Mouse (Mus musculus): ENCODE measurements around the gene Cdca7l. TPM values are rescaled to one million over a fixed set of nuclear protein-coding genes. Genes with fewer than 3 reads are reported as not detected.
"Not testable (repeated sequence)": the region's sequence is repeated elsewhere in the genome, so short reads cannot be mapped to it uniquely, and the experiment has no call there.

The Cdca7l gene
- total RNA-seq, 2 experiments from 2014 or later, result 8.1 to 8.6 TPM

DNA sequence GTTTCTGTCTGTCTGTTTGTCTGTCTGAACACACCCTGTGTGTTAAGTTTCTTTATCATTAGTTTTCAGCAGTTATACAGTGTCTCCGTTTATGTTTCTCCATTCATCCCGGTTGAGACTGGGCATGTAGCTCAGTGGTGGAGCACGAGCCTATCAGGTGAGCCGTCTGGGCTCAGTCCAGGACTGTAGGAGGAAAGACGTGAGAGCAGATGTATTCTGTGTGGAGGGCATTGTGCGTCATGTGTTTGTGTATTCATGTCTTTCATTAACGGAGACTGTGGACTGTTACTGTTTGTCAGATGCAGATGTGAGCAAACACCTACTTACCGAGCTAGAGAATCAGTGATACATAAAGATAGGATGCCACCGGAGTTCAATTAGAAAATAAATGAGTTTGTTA lies 52.9 kb downstream of the Cdca7l start:
- DNase-seq (ENCODE audit: low spot score in 2 of 2), result no peak

DNA sequence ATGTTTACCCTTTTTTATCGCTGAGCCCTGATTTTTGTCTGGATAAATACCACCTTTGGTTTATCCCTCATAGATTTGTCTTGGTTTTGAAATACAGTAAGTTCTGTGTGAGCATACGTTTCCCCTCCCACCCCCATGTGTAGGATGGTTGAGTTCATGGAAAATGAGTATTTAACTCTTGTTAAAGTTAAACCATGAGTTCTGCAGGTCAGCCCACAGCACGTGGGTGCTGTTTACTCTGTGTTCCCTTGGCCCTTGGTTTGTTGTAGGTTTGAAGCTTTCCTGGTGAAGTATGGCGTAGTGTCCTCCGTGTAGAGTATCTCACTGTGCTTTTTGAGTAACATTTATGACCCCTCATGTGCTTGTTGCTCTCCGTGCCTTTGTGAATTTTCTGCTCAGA lies 53.8 kb downstream of the Cdca7l start:
- no peak for DNase-seq (ENCODE audit: low spot score in 2 of 2)

DNA sequence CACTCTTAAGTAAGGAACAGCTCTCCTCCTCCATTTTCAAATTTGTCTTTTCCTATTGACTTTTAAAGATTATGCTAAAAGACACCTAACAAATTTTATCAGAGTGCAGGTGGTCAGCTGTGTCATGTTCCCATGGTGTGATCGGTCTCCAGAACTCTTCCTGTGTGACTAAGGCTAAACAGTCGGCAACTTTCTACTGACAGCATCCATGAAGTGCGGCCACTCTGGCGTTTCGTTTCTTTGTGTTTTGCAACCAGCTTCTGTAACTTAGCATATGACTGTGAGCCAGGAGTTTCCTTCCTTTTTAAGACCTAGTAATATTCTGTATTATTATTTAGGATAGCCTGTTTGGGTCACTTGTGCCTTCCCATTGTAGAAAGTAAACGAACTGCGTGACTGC lies 56.8 kb downstream of the Cdca7l start:
- DNase-seq (ENCODE audit: low spot score in 2 of 2), result no peak

DNA sequence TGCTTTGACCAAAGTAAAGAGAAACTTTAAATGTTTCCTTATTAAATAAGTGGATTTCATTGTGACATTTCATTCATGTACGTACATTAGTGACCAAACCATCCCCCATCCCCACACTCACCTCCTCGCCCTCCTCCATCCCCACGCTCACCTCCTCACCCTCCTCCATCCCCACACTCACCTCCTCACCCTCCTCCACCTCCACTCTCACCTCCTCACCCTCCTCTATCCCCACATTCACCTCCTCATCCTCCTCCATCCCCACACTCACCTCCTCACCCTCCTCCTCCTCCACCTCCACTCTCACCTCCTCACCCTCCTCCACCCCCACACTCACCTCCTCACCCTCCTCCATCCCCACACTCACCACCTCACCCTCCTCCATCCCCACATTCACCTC lies 57.2 kb downstream of the Cdca7l start:
- DNase-seq (ENCODE audit: low spot score in 2 of 2), result no peak

DNA sequence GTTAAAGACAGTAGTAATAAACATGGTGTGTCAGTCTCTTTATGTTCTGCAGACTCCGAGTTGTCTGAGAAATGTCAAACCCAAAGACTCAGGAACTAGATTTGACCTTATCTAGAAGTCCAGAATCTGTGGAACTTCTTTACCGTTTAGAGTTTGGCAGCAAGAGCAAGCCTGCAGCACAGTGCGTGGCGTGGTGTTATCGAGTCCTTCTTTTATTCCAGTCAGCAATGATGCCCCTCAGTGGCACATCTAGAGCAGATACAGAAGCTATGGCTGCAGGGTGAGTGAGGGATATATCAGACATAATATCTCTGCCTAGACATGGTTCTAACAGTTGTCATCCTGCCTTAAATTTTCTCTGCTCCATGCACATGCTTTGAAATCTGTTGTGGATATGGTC lies 58.6 kb downstream of the Cdca7l start:
- no peak for DNase-seq (ENCODE audit: low spot score in 2 of 2)

DNA sequence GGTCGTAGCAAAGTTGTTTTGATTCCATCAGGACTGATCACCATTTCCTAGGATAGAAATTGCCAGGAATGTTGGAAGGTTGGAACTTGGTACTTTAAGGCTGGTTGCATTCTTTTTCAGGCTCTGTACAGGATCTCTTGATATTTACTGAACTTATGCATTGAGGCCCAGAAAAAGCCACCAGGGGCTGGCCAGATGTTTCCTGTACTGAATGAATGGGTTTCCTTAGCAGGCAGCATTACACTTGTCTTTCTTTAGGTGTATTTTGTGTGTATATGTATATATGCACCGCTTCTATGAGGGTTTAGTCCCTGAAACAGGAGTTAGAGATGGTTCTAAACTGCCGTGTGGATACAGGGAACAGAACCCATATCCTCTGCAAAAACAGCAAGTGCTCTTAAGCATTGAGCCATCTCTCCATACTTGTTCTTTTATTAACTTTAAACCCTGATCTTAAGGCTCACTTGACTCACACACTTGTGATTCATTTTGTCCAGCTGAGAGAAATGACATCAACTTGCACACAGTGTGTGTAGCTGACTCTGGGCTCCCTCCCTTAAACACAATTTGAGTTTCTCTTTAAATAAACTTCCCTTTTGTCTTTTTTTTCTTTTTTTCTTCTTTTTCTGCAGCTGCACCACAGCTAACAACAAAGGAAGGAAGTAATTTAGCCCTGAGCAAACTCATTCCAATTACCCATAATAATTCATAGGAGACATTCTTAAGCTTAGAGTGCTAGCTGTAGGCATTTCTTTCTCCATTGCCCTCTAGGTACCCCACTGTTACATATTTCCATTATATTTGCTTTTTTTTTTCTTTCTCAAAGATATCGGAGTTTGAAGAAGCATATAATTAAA lies 63.8 kb downstream of the Cdca7l start:
- no peak for DNase-seq (ENCODE audit: low spot score in 2 of 2)

DNA sequence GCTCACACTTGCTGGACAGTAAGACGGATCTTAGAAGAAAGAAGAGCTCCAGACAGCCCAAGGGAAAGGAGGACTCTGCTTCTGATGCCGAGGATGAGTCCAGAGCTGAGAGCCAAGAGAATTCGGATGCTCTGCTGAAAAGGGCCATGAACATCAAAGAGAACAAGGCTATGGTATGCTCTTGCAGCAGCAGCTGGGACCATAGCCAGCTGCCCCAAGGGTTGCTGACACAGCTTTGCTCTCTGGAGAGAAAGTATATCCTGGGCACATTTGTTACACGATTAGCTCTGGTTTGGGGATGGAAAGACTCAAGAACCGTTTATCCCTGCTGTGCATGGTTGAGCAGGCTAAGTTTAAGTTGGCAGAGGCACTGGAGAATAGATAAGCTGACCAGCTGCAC lies 68.2 kb downstream of the Cdca7l start:
- no peak for DNase-seq (ENCODE audit: low spot score in 2 of 2)

DNA sequence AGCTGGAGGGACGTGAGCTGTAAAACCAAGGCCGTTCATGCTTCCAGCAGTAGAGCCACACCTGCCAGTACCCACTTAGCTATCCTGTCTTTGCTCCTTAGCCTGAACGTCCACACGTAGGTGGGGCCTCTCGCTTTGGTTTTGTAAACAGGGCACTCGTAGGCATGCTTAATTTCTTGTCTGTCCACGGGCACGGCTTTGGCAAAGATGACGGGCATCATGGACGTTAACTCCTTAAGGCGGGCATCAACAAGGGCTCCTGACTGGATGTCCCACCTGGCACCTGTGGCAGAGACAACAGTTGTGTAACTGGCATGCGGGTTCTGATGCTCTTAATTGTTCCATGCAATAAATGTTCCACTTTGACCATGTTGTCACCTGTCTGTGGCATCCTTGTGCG lies 74.3 kb downstream of the Cdca7l start:
- no peak for DNase-seq (ENCODE audit: low spot score in 2 of 2)

DNA sequence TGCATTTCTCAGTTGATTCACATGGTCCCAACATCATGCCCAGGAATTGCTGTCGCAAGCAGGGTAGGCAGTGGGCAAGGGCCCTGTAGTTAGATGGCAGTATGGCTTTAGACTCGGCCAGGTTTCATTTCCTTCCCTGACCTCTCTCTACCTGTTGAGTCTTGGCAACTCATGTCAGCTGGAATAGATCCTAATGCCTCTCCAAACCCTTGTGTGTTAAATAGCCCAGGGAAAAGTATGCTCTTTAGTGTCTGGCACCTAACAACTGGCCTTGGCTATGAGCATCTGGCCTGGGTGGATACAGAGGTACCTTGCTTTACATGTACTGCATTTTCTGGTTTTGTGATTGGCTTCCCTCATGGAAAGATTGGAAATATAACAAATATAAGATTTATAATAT lies 80.5 kb downstream of the Cdca7l start:
- no peak for DNase-seq (ENCODE audit: low spot score in 2 of 2)

DNA sequence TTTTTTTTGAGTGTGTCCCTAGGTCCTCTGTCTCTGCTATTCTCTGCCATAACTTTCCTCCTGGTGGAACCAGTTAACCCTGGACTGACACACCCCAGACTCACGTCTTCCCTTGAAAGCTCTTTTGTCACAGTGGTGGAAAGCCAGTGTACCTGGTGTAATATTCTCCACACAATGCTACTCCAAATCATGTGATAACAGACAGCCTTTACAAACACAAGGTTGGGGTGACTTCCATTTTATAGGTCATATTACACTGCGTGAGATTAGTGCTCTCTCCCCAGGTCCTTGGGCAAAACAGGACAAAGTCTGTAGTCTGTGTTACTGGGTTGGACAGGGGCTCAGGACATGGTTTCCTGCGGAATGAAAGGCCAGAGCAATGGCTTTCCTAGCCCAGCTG lies 83.3 kb downstream of the Cdca7l start:
- no peak for DNase-seq (ENCODE audit: low spot score in 2 of 2)

DNA sequence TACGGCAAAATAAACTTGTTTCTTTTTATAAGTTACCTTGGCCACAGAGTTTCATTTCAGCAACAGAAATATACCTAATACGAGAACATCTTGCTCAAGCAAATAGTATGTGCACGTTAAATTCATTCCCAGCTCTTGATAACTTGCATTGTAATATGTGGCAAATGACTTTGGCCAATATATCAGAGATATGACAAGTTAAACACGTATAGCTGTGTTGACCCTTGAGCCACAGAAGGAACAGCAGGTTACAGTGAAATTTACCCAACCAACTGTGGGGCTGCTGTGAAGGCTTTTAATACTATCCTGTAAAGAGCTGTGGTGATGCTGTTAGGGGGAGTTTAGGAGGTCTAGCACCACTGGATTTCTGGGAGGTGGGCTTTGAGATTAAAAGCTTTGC lies 96.7 kb downstream of the Cdca7l start:
- not testable (repeated sequence) for DNase-seq (ENCODE audit: low spot score in 2 of 2)

DNA sequence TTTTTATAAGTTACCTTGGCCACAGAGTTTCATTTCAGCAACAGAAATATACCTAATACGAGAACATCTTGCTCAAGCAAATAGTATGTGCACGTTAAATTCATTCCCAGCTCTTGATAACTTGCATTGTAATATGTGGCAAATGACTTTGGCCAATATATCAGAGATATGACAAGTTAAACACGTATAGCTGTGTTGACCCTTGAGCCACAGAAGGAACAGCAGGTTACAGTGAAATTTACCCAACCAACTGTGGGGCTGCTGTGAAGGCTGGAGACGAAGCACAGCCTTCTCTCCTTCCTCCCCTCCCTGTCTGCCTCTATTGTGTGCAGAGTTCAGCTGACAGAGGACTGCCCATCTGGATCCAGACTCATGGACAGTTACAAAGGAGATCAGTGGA lies 97.3 kb downstream of the Cdca7l start:
- not testable (repeated sequence) for DNase-seq (ENCODE audit: low spot score in 2 of 2)

DNA sequence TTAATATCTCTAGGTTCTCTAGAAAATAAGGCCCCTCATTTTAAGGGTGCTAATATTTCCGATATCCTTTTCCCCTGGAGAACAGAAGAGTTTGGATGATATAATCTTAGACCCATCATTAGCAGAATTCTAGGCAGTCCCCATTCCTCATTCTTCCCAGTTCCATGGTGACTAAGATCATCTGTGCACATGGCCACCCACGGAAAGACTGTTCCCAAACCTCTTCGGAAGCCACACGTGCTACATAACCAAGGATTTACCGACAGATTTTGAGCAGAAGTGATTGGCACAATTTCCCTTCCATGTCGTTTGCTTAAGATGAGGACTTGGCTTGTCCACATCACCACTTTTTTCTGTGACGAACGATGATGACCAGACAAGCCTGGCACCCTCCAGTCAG lies 99.6 kb downstream of the Cdca7l start:
- no peak for DNase-seq (ENCODE audit: low spot score in 2 of 2)

DNA sequence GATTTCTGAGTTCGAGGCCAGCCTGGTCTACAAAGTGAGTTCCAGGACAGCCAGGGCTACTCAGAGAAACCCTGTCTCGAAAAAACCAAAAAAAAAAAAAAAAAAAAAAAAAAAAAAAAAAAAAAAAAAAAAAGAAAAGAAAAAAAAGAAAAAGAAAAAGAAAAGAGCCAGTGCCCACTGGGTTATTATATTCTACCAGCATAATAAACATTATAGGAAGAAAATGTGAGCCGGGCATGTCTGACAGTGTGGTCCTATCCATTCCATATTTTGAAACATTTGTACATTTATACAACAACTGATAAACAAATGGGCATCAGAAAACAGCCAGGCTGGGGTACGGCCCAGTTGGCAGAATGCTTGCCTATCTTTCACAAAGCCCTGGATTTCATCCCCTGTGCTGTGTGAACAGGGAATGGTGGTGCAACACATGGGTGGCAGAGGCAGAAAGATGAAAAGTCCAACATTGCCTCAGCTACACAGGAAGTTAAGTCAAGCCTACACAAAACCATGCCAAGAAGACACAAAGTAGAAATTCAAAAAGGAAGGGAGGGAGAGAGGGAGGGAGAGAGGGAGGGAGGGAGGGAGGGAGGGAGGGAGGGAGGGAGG lies 101.2 kb downstream of the Cdca7l start:
- not testable (repeated sequence) for DNase-seq (ENCODE audit: low spot score in 2 of 2)

DNA sequence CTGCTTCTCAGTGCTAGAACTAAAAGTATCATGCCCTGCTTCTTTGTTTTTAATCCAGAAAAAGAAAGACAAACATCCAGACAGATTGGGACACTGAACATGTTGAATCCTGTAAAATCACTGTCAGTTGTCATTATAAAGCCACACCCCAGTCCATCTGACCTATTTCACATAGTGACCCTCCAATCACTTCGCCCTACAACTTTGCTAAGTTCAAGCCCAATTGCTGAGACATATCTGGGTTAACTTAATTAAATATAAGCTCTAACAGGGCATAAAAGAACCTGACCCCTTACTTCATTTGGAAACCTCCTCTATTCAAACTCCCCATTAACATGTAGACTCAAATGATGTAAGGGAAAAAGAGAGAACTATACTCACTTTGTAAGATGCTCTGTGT lies 107.3 kb downstream of the Cdca7l start:
- DNase-seq (ENCODE audit: low spot score in 2 of 2), result no peak

DNA sequence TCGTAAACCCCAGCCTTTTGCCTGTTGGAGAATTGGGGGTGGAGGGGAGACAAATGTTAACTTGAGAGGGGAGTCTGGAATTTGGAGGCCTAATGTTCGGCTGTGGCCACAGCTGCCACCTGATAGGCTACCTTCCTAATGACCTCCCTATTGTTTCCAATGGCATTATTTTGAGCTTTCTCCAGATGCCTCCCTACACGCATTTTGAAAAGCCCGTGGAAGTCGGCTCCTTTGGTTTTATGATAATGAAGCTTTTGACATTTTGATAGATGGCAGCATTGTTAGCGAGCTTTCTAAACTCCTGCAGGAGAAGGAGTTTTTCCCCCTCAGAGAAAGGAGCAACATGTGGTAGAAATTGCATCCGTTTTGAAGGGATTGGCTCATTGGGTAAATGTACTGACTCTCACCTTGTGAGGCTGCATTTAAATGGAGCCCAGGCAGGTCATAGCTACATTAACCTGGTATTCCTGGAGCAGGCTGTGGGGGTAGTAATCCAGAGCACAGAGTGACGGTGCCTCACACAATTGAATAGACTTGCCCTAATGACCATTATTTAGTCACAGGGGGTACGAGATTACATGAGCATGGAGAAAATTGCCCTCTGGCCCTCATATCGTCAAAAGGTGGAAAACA lies 110.6 kb downstream of the Cdca7l start:
- DNase-seq (ENCODE audit: low spot score in 2 of 2), result no peak

DNA sequence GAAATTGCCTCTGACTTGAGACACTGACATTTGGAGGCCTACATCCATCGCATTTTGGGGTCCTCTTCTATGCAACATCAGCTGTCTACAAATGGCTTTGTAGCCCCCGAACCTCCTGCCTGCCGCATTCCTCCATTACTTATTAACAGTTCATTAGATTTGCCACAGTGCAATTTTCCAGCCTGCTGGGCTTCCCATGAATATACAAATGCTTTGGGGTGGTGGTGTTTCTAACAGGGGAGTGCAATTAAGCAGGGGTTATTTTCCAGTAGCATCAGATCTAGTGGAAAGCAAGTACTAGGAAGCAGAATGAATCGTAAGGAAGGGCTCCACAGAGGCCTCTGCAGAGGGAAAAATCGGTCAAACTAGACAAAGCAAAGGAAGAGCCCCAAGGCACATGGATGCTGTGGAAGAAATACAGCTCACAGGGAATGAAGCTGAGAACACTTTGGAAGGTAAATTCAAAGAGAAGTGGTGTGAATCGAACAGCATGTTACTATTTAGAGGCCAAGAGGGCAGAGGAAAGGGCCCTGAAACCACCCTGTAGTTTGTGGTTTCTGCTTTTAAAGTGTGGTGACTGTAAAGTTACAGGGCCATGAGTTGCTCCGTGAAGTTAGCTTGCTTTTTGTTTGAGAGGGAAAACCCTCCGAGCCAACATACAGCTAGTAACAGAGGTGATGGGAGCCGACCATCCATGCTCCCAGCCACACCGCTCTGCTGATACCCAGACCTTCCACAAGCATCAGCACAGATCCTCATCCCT lies 111.9 kb downstream of the Cdca7l start:
- DNase-seq (ENCODE audit: low spot score in 2 of 2), result no peak
